13 mouse cellular contexts compared by ENCODE assay signal in the genomic region with DNA sequence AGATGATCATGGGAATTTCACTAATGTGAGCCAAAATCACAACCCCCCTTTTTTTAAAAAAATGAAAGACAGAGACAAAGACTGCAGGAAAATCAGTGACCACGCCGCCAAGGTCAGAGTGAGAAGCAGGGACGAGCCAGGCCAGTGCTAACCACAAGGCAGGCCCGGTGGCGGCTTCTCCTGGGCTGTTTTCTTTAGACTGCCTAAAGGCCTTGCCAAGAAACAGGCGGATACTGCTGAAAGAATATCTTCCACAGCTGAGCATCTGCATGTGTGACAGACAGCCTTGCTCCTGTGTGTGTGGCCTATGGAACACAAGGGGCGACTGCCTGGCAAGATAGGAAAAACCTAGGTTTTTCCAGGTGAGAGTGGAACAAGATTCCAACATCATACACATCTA.
DNase-seq lines count a peak whose midpoint lies in the region; ATAC-seq and TF ChIP-seq lines count a peak whose summit lies in the region.
"Had no signal": no experiment of that assay in that cellular context is flagged by ENCODE, and none has a peak within 500 bp of the region (broad histone marks: within the 10 kb centered on the region; RNA-seq: fewer than 3 reads in every experiment).

No protein-coding gene starts in this region.

- 51% methylated on average over 7 of the region's 7 CpGs for WGBS in heart, adult 2 months
- WGBS in heart, embryonic 11.5 days (ENCODE audit: insufficient replicate concordance) = 66% methylated on average over 7 of the region's 7 CpGs

- no peak for TF ChIP-seq POLR2A in heart, adult 2 months (IDR thresholded peaks at IDR 0.05; ENCODE audit: insufficient read depth, low read depth, low read length)

- H3K27me3 ChIP-seq in heart, adult 2 months (ENCODE audit: control insufficient read depth, insufficient read depth, low read length) = no peaks in the 10 kb centered on the region
- H3K27me3 ChIP-seq in heart, embryonic 11.5 days (ENCODE audit: control insufficient read depth, insufficient read depth, low read length) = no peaks in the 10 kb centered on the region; the same call in 1 of the 2 replicates
- H3K27me3 ChIP-seq: CH12.LX had no signal

- intact Hi-C loops in heart, adult 2 months (cut with DNase I) = no loop called here

- H3K4me3 ChIP-seq in heart, adult 2 months = no peak overlapping the region
- H3K4me3 ChIP-seq in heart, embryonic 11.5 days (ENCODE audit: low read depth, low read length) = no peak overlapping the region
- H3K4me3 ChIP-seq: erythroblast, embryonic 14.5 days; limb, embryonic 12.5 days; midbrain, embryonic 13.5 days had no signal

- no peaks in the 10 kb centered on the region; the same call in 1 of the 2 replicates for H3K4me1 ChIP-seq in heart, adult 2 months (ENCODE audit: control insufficient read depth, insufficient read depth, low read length)
- H3K4me1 ChIP-seq in heart, embryonic 11.5 days (ENCODE audit: control insufficient read depth, insufficient read depth, low read length) = no peaks in the 10 kb centered on the region
- H3K4me1 ChIP-seq: limb, embryonic 12.5 days; midbrain, embryonic 13.5 days had no signal

- H3K9ac ChIP-seq in heart, adult 2 months (ENCODE audit: low read depth, low read length) = peak overlapping the region; percentile 30; the same call in 1 of the 2 replicates
- no peak overlapping the region for H3K9ac ChIP-seq in heart, embryonic 11.5 days (ENCODE audit: low read depth, low read length)
- H3K9ac ChIP-seq: limb, embryonic 12.5 days; midbrain, embryonic 13.5 days had no signal

- no peak overlapping the region for H3K4me2 ChIP-seq in heart, embryonic 11.5 days
- H3K4me2 ChIP-seq: limb, embryonic 12.5 days; midbrain, embryonic 13.5 days had no signal

- no peak overlapping the region for H3K27ac ChIP-seq in heart, adult 2 months
- no peak overlapping the region for H3K27ac ChIP-seq in heart, embryonic 11.5 days (ENCODE audit: low read depth, low read length)
- H3K27ac ChIP-seq: limb, embryonic 12.5 days; midbrain, embryonic 13.5 days had no signal

- no peak for ATAC-seq in heart, embryonic 11.5 days (replicated peaks; ENCODE audit: insufficient number of reproducible peaks, low FRiP score, low TSS enrichment)
- ATAC-seq: midbrain, embryonic 13.5 days had no signal

- H3K79me2 ChIP-seq in heart, adult 2 months (replicated peaks; ENCODE audit: control insufficient read depth, insufficient read depth, low read length) = no peaks in the 10 kb centered on the region

- TF ChIP-seq EP300 in heart, adult 2 months (IDR thresholded peaks at IDR 0.05; ENCODE audit: insufficient read depth, low read depth, low read length) = no peak

- 0 out of 2 replicates have a peak, but pooled peaks cover 3% of the 10 kb centered on the region for H3K9me3 ChIP-seq in heart, embryonic 11.5 days (replicated peaks; ENCODE audit: control insufficient read depth, low read length)

- peak; percentile 24 to 29 for DNase-seq in heart, adult 2 months
- peak; percentile 30 to 46 for DNase-seq in right cerebral cortex, postnatal 10 days (ENCODE audit: low spot score in 2 of 2)
- DNase-seq in right cerebral cortex, adult 2 months (ENCODE audit: low spot score in 2 of 2) = no peak
- peak; percentile 38 for DNase-seq in gastrocnemius, postnatal 10 days
- no peak for DNase-seq in spleen, adult 18-20 months
- DNase-seq in lung, adult 18-20 months = no peak
- no peak for DNase-seq in cerebellum, adult 11 months
- DNase-seq: right cerebral cortex, postnatal 25 days had no signal

- H3K36me3 ChIP-seq in heart, adult 2 months (ENCODE audit: control insufficient read depth, insufficient read depth, low read length) = no peaks in the 10 kb centered on the region
- H3K36me3 ChIP-seq in heart, embryonic 11.5 days (ENCODE audit: control insufficient read depth, insufficient read depth, low read length) = no peaks in the 10 kb centered on the region
- H3K36me3 ChIP-seq: midbrain, embryonic 13.5 days had no signal

- no peak for TF ChIP-seq CTCF in heart, adult 2 months (IDR thresholded peaks at IDR 0.05)

Comparison
In these comparisons a context has a peak if more than half of its experiments do, and no peak if none do; other contexts are left out.
1. DNase-seq: peak in heart, adult 2 months (2 of 2), right cerebral cortex, postnatal 10 days (2 of 2) and gastrocnemius, postnatal 10 days (single experiment); none in right cerebral cortex, adult 2 months (0 of 2), spleen, adult 18-20 months (0 of 2), lung, adult 18-20 months (0 of 2) and cerebellum, adult 11 months (single experiment).